Mouse (Mus musculus) gastrocnemius, postnatal 25 days (tissue): Measurements from ENCODE around the gene Espn. TPM values are rescaled to one million over a fixed set of nuclear protein-coding genes. Genes with fewer than 3 reads are reported as not detected.
A peak's percentile ranks its signal among the peaks of the same experiment; 100 is the strongest.

ENCODE experiments used
- DNase-seq: peaks from one replicate; pipeline ENCODE4 v3.0.0; 2022
- total RNA-seq, 2 experiments: library from RNA; stranded (reverse); gene quantifications; 1 replicate in 1 of 2; 2 replicates in 1 of 2; pipeline ENCODE4 v1.2.3; 2021

Espn gene
- total RNA-seq, 2 experiments from 2014 or later, result 0.23 to 0.38 TPM

- peak; percentile 26 for DNase-seq
Measured at GRCm38 (mm10) chr4:152178344-152178864, 26.2 kb upstream of the Espn start.

GRCm38 (mm10) chr4:152177537-152178343 is 25.6 kb upstream of the Espn start, which contains the start of gene Acot7:
Gene Acot7, plus strand, starts transcription at chr4:152178134.
- peak; percentile 94 for DNase-seq

GRCm38 (mm10) chr4:152177174-152177536 is 25.0 kb upstream of the Espn start:
- DNase-seq, result no peak

GRCm38 (mm10) chr4:152176638-152177037 is 24.5 kb upstream of the Espn start:
- DNase-seq, result no peak

GRCm38 (mm10) chr4:152173956-152174355 is 21.8 kb upstream of the Espn start:
- no peak for DNase-seq

GRCm38 (mm10) chr4:152173041-152173440 is 20.9 kb upstream of the Espn start:
- DNase-seq, result peak; percentile 49

- no peak for DNase-seq
Measured at GRCm38 (mm10) chr4:152171543-152171942, 19.4 kb upstream of the Espn start.

- DNase-seq, result no peak
Measured at GRCm38 (mm10) chr4:152170286-152170685, 18.1 kb upstream of the Espn start.

- DNase-seq, result no peak
Measured at GRCm38 (mm10) chr4:152169103-152169502, 16.9 kb upstream of the Espn start.

GRCm38 (mm10) chr4:152168052-152168451 is 15.9 kb upstream of the Espn start:
- no peak for DNase-seq

GRCm38 (mm10) chr4:152165036-152165931 is 13.1 kb upstream of the Espn start:
- peak; percentile 49 for DNase-seq

GRCm38 (mm10) chr4:152162748-152163147 is 10.6 kb upstream of the Espn start:
- no peak for DNase-seq

- DNase-seq, result no peak
Measured at GRCm38 (mm10) chr4:152161601-152162000, 9.4 kb upstream of the Espn start.

- no peak for DNase-seq
Measured at GRCm38 (mm10) chr4:152160748-152161147, 8.6 kb upstream of the Espn start.

- DNase-seq, result no peak
Measured at GRCm38 (mm10) chr4:152159285-152159678, 7.1 kb upstream of the Espn start.

GRCm38 (mm10) chr4:152158585-152159284 is 6.6 kb upstream of the Espn start, which contains the start of gene Hes2:
Gene Hes2, plus strand, starts transcription at chr4:152158867.
- DNase-seq, result no peak

- DNase-seq, result no peak
Measured at GRCm38 (mm10) chr4:152157779-152158584, 5.8 kb upstream of the Espn start.

- no peak for DNase-seq
Measured at GRCm38 (mm10) chr4:152155019-152155418, 2.8 kb upstream of the Espn start.

- DNase-seq, result peak; percentile 70
Measured at GRCm38 (mm10) chr4:152153771-152154177, 1.6 kb upstream of the Espn start.

GRCm38 (mm10) chr4:152151451-152151965 is 663 bp downstream of the Espn start:
- no peak for DNase-seq

GRCm38 (mm10) chr4:152150546-152150945 is 1.6 kb downstream of the Espn start:
- no peak for DNase-seq
